Mouse (Mus musculus): ENCODE data around the gene Ptprb. TPM values are rescaled to one million over a fixed set of nuclear protein-coding genes. Genes with fewer than 3 reads are reported as not detected.

Ptprb gene
- polyA plus RNA-seq, 1 experiment from 2014 or later: 1.8 TPM

- no peak overlapping the region for H3K9ac ChIP-seq (replicated peaks; ENCODE audit: low read length)
- H3K4me2 ChIP-seq (ENCODE audit: low read depth, low read length): no peak overlapping the region
- H3K9me3 ChIP-seq (replicated peaks; ENCODE audit: control insufficient read depth, low read length): no peaks in the 10 kb centered on the region
- WGBS: 72% methylated on average over 4 of the region's 4 CpGs
- H3K27me3 ChIP-seq (ENCODE audit: control insufficient read depth, insufficient read depth, low read length): no peaks in the 10 kb centered on the region
- ATAC-seq (replicated peaks; ENCODE audit: insufficient number of reproducible peaks, low FRiP score, low TSS enrichment, low read depth) (no peak), DNase-seq (ENCODE audit: low spot score) (no peak)
- H3K4me3 ChIP-seq (ENCODE audit: low read depth, low read length): no peak overlapping the region
- no peaks in the 10 kb centered on the region for H3K4me1 ChIP-seq (ENCODE audit: control insufficient read depth, insufficient read depth, low read length)
- H3K27ac ChIP-seq (replicated peaks; ENCODE audit: low read depth, low read length): no peak overlapping the region
- H3K36me3 ChIP-seq (replicated peaks; ENCODE audit: control insufficient read depth, insufficient read depth, low read depth, low read length): no peaks in the 10 kb centered on the region
Observed at GRCm38 (mm10) chr10:116384401-116384800, 109.1 kb downstream of the Ptprb start.

- 44% methylated on average over 7 of the region's 7 CpGs for WGBS
- peak; percentile 43 for DNase-seq (ENCODE audit: low spot score)
- no peak overlapping the region for H3K4me2 ChIP-seq (ENCODE audit: low read depth, low read length)
- no peak overlapping the region for H3K27ac ChIP-seq (replicated peaks; ENCODE audit: low read depth, low read length)
- no peak overlapping the region for H3K9ac ChIP-seq (replicated peaks; ENCODE audit: low read length)
- H3K4me1 ChIP-seq (ENCODE audit: control insufficient read depth, insufficient read depth, low read length): no peaks in the 10 kb centered on the region
- no peak overlapping the region for H3K4me3 ChIP-seq (ENCODE audit: low read depth, low read length)
- H3K27me3 ChIP-seq (ENCODE audit: control insufficient read depth, insufficient read depth, low read length): no peaks in the 10 kb centered on the region
- H3K9me3 ChIP-seq (replicated peaks; ENCODE audit: control insufficient read depth, low read length): no peaks in the 10 kb centered on the region
- ATAC-seq (replicated peaks; ENCODE audit: insufficient number of reproducible peaks, low FRiP score, low TSS enrichment, low read depth): no peak
- H3K36me3 ChIP-seq (replicated peaks; ENCODE audit: control insufficient read depth, insufficient read depth, low read depth, low read length): no peaks in the 10 kb centered on the region
Observed at GRCm38 (mm10) chr10:116386391-116386885, 111.1 kb downstream of the Ptprb start.

GRCm38 (mm10) chr10:116388840-116389239 lies 113.5 kb downstream of the Ptprb start:
- H3K9ac ChIP-seq (replicated peaks; ENCODE audit: low read length): no peak overlapping the region
- ATAC-seq (replicated peaks; ENCODE audit: insufficient number of reproducible peaks, low FRiP score, low TSS enrichment, low read depth) (no peak), DNase-seq (ENCODE audit: low spot score) (no peak)
- no peaks in the 10 kb centered on the region for H3K4me1 ChIP-seq (ENCODE audit: control insufficient read depth, insufficient read depth, low read length)
- 60% methylated on average over 6 of the region's 6 CpGs for WGBS
- no peak overlapping the region for H3K4me2 ChIP-seq (ENCODE audit: low read depth, low read length)
- H3K27me3 ChIP-seq (ENCODE audit: control insufficient read depth, insufficient read depth, low read length): no peaks in the 10 kb centered on the region
- H3K36me3 ChIP-seq (replicated peaks; ENCODE audit: control insufficient read depth, insufficient read depth, low read depth, low read length): no peaks in the 10 kb centered on the region
- no peaks in the 10 kb centered on the region for H3K9me3 ChIP-seq (replicated peaks; ENCODE audit: control insufficient read depth, low read length)
- H3K27ac ChIP-seq (replicated peaks; ENCODE audit: low read depth, low read length): no peak overlapping the region
- no peak overlapping the region for H3K4me3 ChIP-seq (ENCODE audit: low read depth, low read length)

GRCm38 (mm10) chr10:116393790-116394475 lies 118.6 kb downstream of the Ptprb start:
- Histone ChIP-seq H3K4me3 (ENCODE audit: low read depth, low read length) (no peak overlapping the region), H3K9ac (replicated peaks; ENCODE audit: low read length) (no peak overlapping the region), H3K27ac (replicated peaks; ENCODE audit: low read depth, low read length) (no peak overlapping the region), H3K36me3 (replicated peaks; ENCODE audit: control insufficient read depth, insufficient read depth, low read depth, low read length) (no peaks in the 10 kb centered on the region), H3K4me2 (ENCODE audit: low read depth, low read length) (no peak overlapping the region), H3K4me1 (ENCODE audit: control insufficient read depth, insufficient read depth, low read length) (no peaks in the 10 kb centered on the region), H3K9me3 (replicated peaks; ENCODE audit: control insufficient read depth, low read length) (no peaks in the 10 kb centered on the region), H3K27me3 (ENCODE audit: control insufficient read depth, insufficient read depth, low read length) (no peaks in the 10 kb centered on the region)
- DNase-seq (ENCODE audit: low spot score) (no peak), ATAC-seq (replicated peaks; ENCODE audit: insufficient number of reproducible peaks, low FRiP score, low TSS enrichment, low read depth) (no peak)
- WGBS: 84% methylated on average over 9 of the region's 9 CpGs

GRCm38 (mm10) chr10:116394585-116394984 lies 119.3 kb downstream of the Ptprb start:
- 42% methylated on average over 4 of the region's 4 CpGs for WGBS
- Histone ChIP-seq H3K9ac (replicated peaks; ENCODE audit: low read length) (no peak overlapping the region), H3K36me3 (replicated peaks; ENCODE audit: control insufficient read depth, insufficient read depth, low read depth, low read length) (no peaks in the 10 kb centered on the region), H3K4me1 (ENCODE audit: control insufficient read depth, insufficient read depth, low read length) (no peaks in the 10 kb centered on the region), H3K4me2 (ENCODE audit: low read depth, low read length) (no peak overlapping the region), H3K9me3 (replicated peaks; ENCODE audit: control insufficient read depth, low read length) (no peaks in the 10 kb centered on the region), H3K27me3 (ENCODE audit: control insufficient read depth, insufficient read depth, low read length) (no peaks in the 10 kb centered on the region), H3K4me3 (ENCODE audit: low read depth, low read length) (no peak overlapping the region), H3K27ac (replicated peaks; ENCODE audit: low read depth, low read length) (no peak overlapping the region)
- DNase-seq (ENCODE audit: low spot score): no peak
- ATAC-seq (replicated peaks; ENCODE audit: insufficient number of reproducible peaks, low FRiP score, low TSS enrichment, low read depth): no peak

- Histone ChIP-seq H3K27ac (replicated peaks; ENCODE audit: low read depth, low read length) (no peak overlapping the region), H3K27me3 (ENCODE audit: control insufficient read depth, insufficient read depth, low read length) (no peaks in the 10 kb centered on the region), H3K4me3 (ENCODE audit: low read depth, low read length) (no peak overlapping the region), H3K9me3 (replicated peaks; ENCODE audit: control insufficient read depth, low read length) (no peaks in the 10 kb centered on the region), H3K36me3 (replicated peaks; ENCODE audit: control insufficient read depth, insufficient read depth, low read depth, low read length) (no peaks in the 10 kb centered on the region), H3K4me2 (ENCODE audit: low read depth, low read length) (no peak overlapping the region), H3K9ac (replicated peaks; ENCODE audit: low read length) (no peak overlapping the region), H3K4me1 (ENCODE audit: control insufficient read depth, insufficient read depth, low read length) (no peaks in the 10 kb centered on the region)
- DNase-seq (ENCODE audit: low spot score) (no peak), ATAC-seq (replicated peaks; ENCODE audit: insufficient number of reproducible peaks, low FRiP score, low TSS enrichment, low read depth) (no peak)
- WGBS: 82% methylated on average over 5 of the region's 5 CpGs
Observed at GRCm38 (mm10) chr10:116396279-116396678, 121.0 kb downstream of the Ptprb start.

- Histone ChIP-seq H3K36me3 (replicated peaks; ENCODE audit: control insufficient read depth, insufficient read depth, low read depth, low read length) (no peaks in the 10 kb centered on the region), H3K9ac (replicated peaks; ENCODE audit: low read length) (no peak overlapping the region), H3K9me3 (replicated peaks; ENCODE audit: control insufficient read depth, low read length) (no peaks in the 10 kb centered on the region), H3K27me3 (ENCODE audit: control insufficient read depth, insufficient read depth, low read length) (no peaks in the 10 kb centered on the region), H3K4me1 (ENCODE audit: control insufficient read depth, insufficient read depth, low read length) (no peaks in the 10 kb centered on the region), H3K4me3 (ENCODE audit: low read depth, low read length) (no peak overlapping the region), H3K4me2 (ENCODE audit: low read depth, low read length) (no peak overlapping the region), H3K27ac (replicated peaks; ENCODE audit: low read depth, low read length) (no peak overlapping the region)
- DNase-seq (ENCODE audit: low spot score) (no peak), ATAC-seq (replicated peaks; ENCODE audit: insufficient number of reproducible peaks, low FRiP score, low TSS enrichment, low read depth) (no peak)
- WGBS: 90% methylated on average over 13 of the region's 13 CpGs
Observed at GRCm38 (mm10) chr10:116396966-116397365, 121.6 kb downstream of the Ptprb start.

- WGBS: 27% methylated on average over 14 of the region's 14 CpGs
- Histone ChIP-seq H3K27ac (replicated peaks; ENCODE audit: low read depth, low read length) (no peak overlapping the region), H3K9ac (replicated peaks; ENCODE audit: low read length) (peak overlapping the region; percentile 36; the same call in 1 of the 2 replicates), H3K27me3 (ENCODE audit: control insufficient read depth, insufficient read depth, low read length) (no peaks in the 10 kb centered on the region), H3K4me2 (ENCODE audit: low read depth, low read length) (peak overlapping the region; percentile 16; the same call in 1 of the 2 replicates), H3K4me3 (ENCODE audit: low read depth, low read length) (0 out of 2 replicates have a peak overlapping the region, but pooled peaks have one; percentile 4), H3K9me3 (replicated peaks; ENCODE audit: control insufficient read depth, low read length) (no peaks in the 10 kb centered on the region), H3K36me3 (replicated peaks; ENCODE audit: control insufficient read depth, insufficient read depth, low read depth, low read length) (no peaks in the 10 kb centered on the region), H3K4me1 (ENCODE audit: control insufficient read depth, insufficient read depth, low read length) (no peaks in the 10 kb centered on the region)
- ATAC-seq (replicated peaks; ENCODE audit: insufficient number of reproducible peaks, low FRiP score, low TSS enrichment, low read depth): no peak
- DNase-seq (ENCODE audit: low spot score): no peak
Observed at GRCm38 (mm10) chr10:116397573-116397972, 122.2 kb downstream of the Ptprb start.

Data from embryonic facial prominence, embryonic 11.5 days (tissue).